Mouse (Mus musculus) embryo, embryonic 10.5 days (tissue): ENCODE measurements around the gene As3mt.
A peak's percentile ranks its signal among the peaks of the same experiment; 100 is the strongest.
"Not testable (repeated sequence)": the region's sequence is repeated elsewhere in the genome, so short reads cannot be mapped to it uniquely, and the experiment has no call there.

Experiments
- DNase-seq: peaks from one replicate; pipeline ENCODE4 v3.0.0-alpha.2; 2015; ENCODE audit warnings: low spot score

As3mt gene

GRCm38 (mm10) chr19:46752235-46752634 is 45.0 kb downstream of the As3mt start:
- DNase-seq = no peak

- no peak for DNase-seq
Measured at GRCm38 (mm10) chr19:46755066-46755465, 47.8 kb downstream of the As3mt start.

- DNase-seq = no peak
Measured at GRCm38 (mm10) chr19:46756221-46756620, 49.0 kb downstream of the As3mt start.

GRCm38 (mm10) chr19:46759096-46759495 is 51.8 kb downstream of the As3mt start:
- DNase-seq = no peak

DNA sequence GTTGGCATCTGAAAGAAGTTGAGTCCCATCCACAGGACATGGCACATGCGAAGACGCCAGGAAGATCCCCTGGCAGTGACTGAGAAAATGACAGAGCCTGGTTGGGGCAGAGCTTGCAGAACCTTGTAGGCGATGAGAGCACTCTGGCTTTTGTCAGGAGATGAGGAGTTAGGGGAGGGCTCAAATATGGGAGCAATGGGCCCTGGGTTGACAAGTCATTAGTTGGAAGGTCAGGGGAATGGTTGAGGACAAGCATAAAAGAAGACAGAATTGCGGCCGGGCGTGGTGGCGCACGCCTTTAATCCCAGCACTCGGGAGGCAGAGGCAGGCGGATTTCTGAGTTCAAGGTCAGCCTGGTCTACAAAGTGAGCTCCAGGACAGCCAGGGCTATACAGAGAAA is 52.7 kb downstream of the As3mt start:
- DNase-seq = not testable (repeated sequence)

DNA sequence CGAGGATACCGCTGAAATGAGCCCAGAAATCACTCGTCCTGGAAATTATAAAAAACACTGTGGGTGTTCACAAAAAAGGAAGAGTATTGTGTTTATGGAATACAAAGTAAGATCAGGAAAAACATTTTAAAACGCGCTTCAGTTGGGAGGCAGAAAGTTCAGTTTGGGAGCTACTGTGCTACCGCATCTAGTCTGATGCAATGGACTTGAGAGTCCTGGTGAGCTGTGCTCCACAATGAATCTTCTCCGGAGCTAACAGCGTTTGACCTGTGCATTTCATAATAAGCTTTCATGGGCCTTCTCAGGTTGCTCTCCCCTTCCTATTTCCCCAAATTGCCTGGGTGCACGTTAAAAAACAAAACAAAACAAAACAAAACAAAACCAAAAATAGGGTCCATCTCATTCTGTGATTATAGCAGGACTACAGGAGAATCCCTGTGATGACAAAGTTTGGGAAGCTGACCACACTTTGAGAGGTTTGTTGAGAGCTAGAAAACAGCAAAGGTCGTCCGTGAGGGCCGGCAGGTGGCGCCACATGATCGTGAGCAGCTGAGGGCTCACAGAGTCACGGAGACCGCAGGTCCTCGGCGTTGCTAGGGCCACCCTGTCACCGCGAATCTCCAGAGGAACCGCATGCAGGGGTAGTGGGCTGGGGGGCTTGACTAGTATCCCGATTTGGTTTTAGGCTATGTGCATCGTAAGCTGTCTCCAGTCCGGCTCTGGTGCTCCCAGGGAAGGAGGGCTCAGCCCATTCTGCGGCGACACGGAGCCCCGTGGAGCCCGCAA is 53.3 kb downstream of the As3mt start:
- peak; percentile 90 for DNase-seq

- DNase-seq = peak; percentile 100
Measured at GRCm38 (mm10) chr19:46761247-46761946, 54.1 kb downstream of the As3mt start, which contains the start of gene Cnnm2. Cnnm2 (plus strand) TSS chr19:46761596.

- peak; percentile 46 for DNase-seq
Measured at GRCm38 (mm10) chr19:46761971-46762290, 54.7 kb downstream of the As3mt start.

GRCm38 (mm10) chr19:46762291-46762991 is 55.2 kb downstream of the As3mt start:
- peak; percentile 53 for DNase-seq

DNA sequence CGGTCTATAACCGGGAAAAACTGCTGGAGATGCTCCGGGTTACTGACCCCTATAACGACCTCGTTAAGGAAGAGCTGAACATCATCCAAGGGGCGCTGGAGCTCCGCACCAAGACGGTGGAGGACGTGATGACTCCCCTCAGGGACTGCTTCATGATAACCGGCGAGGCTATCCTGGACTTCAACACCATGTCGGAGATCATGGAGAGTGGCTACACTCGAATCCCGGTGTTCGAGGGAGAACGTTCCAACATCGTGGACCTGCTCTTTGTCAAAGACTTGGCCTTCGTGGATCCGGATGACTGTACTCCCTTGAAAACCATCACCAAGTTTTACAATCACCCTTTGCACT is 55.7 kb downstream of the As3mt start:
- no peak for DNase-seq

- DNase-seq = peak; percentile 38
Measured at GRCm38 (mm10) chr19:46763356-46763755, 56.1 kb downstream of the As3mt start.

DNA sequence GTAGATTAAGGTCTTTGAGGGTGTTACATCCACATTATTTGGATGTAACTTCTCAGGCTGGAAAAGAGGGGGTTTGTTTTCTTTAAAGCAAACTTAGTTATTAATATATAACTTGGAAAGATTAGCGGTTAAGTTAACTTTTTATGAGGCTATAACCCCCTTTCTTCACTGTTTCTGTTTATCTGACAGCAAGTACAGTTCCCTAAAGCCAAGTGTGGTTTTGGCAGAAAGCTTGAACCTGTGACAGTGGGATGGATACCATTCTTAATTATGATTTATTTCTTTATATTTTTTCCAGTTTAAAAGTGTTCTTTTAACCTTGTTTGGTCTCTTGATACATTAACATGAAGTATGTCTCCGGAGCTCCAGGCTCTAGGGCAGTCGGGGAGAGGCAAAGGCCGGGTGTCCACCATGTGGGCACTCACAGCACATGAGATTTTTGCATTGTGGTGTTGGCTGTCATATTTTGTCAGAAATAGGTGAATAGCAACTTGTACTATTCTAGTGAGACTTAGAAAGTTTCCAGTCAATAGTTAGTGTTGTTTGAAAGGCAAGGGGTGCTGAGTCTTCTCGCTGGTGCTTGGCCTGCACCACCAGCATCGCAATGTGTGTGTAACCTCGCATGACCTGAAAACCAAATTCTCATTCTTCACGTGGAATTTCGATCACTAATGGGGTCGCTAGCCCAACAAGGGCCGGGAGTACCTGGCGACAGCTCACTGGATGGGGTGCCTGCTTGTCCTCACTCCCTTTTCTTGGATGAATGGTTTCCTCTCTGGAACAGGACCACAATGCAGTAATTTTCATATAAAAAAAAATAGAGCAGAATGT is 56.9 kb downstream of the As3mt start:
- no peak for DNase-seq

- DNase-seq = no peak
Measured at GRCm38 (mm10) chr19:46764763-46765117, 57.5 kb downstream of the As3mt start.

- no peak for DNase-seq
Measured at GRCm38 (mm10) chr19:46766125-46766524, 58.9 kb downstream of the As3mt start.

GRCm38 (mm10) chr19:46769759-46770158 is 62.5 kb downstream of the As3mt start:
- no peak for DNase-seq

- no peak for DNase-seq
Measured at GRCm38 (mm10) chr19:46771801-46772200, 64.5 kb downstream of the As3mt start.

DNA sequence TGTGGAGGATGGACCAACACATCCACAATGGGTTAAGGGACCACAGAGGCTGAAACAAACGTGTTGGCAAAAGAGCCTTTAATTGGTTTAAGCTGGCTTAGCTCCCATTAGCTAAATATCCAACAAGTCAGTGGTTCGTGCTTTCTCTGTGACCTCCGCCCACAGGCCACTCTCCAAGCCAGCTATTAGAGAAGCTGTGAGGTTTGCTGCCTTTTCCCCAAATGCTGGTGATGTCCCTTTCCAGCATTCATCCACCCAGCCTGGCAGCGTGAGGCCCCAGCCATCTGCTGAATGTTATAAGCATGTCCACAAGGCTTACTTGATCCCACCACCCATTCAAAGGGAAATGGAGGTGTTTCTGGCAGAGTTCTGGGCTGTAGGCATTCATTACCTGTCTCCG is 69.1 kb downstream of the As3mt start:
- DNase-seq = no peak

GRCm38 (mm10) chr19:46776850-46777249 is 69.6 kb downstream of the As3mt start:
- DNase-seq = no peak

DNA sequence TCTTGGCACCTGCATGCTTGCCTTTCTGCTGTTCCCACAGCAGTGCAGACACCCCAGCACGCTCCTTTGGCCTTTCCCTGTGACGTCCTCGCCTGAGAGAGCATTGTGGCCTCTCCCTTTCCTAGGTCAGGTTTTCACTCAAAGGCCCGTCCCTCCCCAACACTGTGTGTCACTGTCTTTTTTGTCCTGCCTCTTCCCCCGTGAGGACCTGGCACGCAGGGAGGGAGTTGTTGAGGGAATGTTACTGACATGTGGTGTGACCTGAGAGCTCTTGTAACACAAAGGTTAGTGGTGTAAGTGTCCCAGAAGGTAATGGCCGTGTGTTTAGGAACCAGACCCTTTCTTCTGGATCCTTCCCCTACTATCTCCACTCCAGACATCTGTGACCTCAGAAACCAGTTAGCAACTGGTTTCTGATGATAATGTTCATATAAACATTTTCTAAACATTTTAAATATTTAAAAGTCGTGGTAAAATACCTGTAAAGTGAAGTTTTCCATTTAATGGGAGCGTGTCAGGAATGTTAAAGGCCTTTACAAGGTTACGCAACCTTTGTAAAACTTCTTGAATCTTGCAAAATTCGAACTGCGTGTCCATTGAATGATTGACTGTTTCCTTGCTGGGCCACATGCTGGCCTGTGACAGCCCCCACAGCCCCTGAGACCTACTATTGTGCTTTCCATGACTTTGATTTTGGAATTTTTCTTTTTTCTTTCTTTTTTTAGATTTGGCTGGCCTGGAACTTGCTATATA is 70.8 kb downstream of the As3mt start:
- no peak for DNase-seq

- not testable (repeated sequence) for DNase-seq
Measured at GRCm38 (mm10) chr19:46779130-46779529, 71.9 kb downstream of the As3mt start.

- no peak for DNase-seq
Measured at GRCm38 (mm10) chr19:46784038-46784437, 76.8 kb downstream of the As3mt start.
